Mouse (Mus musculus): ENCODE measurements around the gene Nudt4.

- TF ChIP-seq CTCF (IDR thresholded peaks at IDR 0.05; ENCODE audit: low read depth, low read length) (no peak), GATA1 (IDR thresholded peaks at IDR 0.05; ENCODE audit: borderline replicate concordance, low read length) (no peak), POLR2AphosphoS5 (IDR thresholded peaks at IDR 0.05; ENCODE audit: insufficient replicate concordance, low read depth, low read length) (no peak), TAL1 (conservative IDR thresholded peaks at IDR 0.05; ENCODE audit: low read depth, low read length) (no peak)
Measured at GRCm38 (mm10) chr10:95589196-95589595, 25.2 kb upstream of the Nudt4 start.
